Mouse (Mus musculus) small intestine, adult 2 months (tissue): ENCODE measurements around the gene Xxylt1.

Experiments
- CTCF ChIP-seq: fragments of 200-500 bp; IDR thresholded peaks from 2 replicates; pipeline ENCODE4 v1.5.1; 2012; ENCODE audit warnings: low read depth, mild to moderate bottlenecking, control low read depth, inconsistent platforms, low read length, moderate library complexity, mixed read lengths; ENCODE audit not compliant: insufficient replicate concordance, insufficient read length; ENCODE audit errors: extremely low read depth
- POLR2A ChIP-seq: fragments of 200-500 bp; IDR thresholded peaks from 2 replicates; pipeline ENCODE4 v1.6.1; 2012; ENCODE audit warnings: low read depth, mild to moderate bottlenecking, control low read depth, inconsistent platforms, low read length, moderate library complexity

DNA sequence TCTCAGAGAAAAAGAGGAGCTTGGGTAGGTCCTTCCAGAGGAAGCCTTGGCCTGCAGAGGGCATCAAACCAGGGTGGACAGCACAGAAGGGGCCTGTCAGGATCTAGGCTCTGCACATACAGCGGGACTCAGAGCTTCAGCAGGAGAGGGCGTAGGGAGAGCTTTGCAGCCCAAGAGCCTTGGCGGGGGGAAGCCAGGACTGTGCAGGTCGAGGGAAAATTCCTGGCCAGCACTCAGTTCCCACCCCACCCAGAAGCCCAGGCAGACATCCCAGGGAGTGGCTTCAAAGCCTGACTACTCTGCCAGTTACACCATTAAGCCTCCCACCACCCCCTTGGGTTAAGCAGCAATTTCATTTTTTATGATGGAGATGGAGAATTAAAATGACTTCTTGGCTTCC is 148.4 kb downstream of the Xxylt1 start:
- no peak for TF ChIP-seq POLR2A
- no peak for TF ChIP-seq CTCF
